Mouse (Mus musculus): ENCODE results near the gene Dst.

DNA sequence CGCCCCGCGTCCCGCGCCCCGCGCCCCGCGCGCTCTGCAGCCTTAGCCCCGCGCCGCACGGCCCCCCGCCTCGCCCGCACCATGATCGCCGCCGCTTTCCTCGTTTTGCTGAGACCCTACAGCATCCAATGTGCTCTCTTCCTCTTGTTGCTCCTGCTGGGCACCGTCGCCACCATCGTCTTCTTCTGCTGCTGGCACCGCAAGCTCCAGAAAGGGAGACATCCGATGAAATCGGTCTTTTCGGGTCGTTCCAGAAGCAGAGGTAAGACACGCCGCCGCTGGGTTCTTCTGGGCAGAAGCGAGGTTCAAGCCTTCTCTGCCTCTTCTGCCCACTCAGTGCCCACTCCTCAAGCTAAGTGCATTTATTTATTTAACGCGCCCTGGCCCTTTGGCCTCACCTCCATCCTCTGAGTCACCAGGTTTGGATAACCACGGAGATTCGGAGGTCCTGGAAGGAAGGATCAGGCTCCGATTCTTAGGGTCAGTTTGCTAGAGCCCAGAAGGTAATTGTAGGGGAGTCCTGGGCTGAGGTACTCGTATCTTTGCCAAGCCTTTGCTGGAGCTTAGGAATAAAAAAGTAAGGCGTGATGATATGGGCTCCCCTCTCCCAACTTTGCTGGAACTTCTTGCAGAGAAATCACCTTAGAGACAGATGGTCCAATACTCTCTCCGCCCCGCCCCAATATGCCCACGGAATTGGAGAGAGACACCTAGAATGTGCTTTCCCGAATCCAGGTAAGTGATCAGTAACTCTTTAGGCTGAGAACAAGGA is at the start of gene Dst:
- TF ChIP-seq CTCF (IDR thresholded peaks at IDR 0.05; ENCODE audit: low read depth) (no peak), EP300 (IDR thresholded peaks at IDR 0.05; ENCODE audit: low read depth) (no peak)

All from liver, embryonic 14.5 days (tissue).